Mouse (Mus musculus) granulocyte monocyte progenitor cell, adult 5-6 weeks (primary cell): ENCODE measurements at regions not wholly inside any gene's neighbourhood (a gene's known extent, or its start where the extent isn't known, plus 50 kb on each side); places are given as distances from the start of the nearest gene placed in this dataset.
A peak's percentile ranks its signal among the peaks of the same experiment; 100 is the strongest.

Experiments
- ATAC-seq: replicated peaks from 2 replicates; pipeline ENCODE4 v1.8.0; 2016; ENCODE audit warnings: mild to moderate bottlenecking, moderate TSS enrichment, inconsistent platforms; ENCODE audit not compliant: poor library complexity, severe bottlenecking

DNA sequence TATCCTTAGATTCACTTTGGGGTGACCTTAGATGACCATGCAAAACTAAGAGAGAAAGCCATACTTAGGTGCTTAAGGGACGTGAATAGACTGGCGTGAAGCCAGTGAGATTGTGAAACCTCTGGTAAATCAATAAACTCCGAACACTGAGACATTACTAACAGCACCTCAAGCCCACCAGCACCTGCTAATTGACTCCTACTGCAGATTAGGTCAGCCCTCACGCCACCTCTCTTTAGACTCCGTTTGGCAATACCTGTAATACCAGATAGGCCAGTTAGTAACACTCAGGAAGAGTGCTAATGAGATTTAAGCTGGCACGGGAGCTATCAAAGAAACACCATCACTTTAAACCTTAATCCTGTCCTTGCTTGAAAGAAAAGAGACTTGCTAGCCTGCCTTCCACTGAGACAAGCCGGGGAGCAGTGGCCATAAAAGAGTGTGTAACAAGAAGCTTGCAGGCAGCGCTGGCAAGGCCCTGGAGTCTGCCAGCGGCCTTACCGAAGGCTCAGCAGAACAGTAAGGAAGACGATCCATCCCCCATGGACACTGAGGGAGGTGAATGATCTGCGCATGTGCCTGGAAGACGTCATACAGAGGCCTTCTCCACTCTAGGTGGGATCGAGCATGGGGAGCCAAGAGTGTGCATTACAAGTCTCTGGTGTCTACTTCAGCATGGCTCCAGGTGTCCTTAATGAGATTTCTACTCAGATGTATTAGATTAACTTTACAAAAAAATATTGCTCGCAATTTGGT, 124.0 kb upstream of the Dyrk2 start:
- ATAC-seq, result no peak

DNA sequence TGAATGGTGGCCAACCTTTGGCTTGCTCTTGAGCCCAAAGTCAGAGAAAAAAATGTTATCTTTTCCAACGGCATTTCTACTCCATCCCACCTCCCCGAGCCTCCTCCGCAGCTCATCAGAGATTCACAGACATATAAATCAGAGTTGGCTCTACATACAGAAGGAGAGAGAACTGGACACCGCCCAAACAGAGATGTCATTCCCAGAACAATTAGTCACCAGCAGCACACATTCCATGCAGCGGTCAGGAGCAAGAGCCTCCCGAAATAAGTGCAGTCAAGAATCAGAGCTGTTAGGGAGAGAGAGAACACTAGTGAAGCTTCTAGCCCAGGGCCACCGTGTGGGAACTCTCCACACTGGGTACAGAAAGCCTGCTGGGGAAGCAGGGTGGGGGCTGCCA, 121.2 kb upstream of the Dyrk2 start:
- ATAC-seq, result no peak

DNA sequence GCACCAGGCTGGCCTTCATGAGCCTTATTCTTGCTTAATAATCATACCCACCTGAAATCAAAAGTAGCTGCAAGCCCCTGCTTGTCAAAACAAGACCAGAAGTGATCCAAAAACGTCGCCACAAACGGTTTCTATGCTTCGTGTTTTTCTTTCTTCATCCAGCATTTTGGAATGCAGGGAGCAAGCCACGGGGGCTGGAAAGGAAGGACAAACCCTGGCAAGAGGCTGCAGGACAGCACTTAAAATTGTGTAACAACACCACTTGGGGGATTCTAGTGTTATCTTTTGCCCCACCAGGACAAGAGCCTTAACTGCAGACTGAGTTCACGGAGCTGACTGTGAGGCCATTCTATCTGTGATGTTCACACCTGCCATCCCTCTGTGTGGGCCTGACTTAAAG, 120.5 kb upstream of the Dyrk2 start:
- ATAC-seq, result no peak

DNA sequence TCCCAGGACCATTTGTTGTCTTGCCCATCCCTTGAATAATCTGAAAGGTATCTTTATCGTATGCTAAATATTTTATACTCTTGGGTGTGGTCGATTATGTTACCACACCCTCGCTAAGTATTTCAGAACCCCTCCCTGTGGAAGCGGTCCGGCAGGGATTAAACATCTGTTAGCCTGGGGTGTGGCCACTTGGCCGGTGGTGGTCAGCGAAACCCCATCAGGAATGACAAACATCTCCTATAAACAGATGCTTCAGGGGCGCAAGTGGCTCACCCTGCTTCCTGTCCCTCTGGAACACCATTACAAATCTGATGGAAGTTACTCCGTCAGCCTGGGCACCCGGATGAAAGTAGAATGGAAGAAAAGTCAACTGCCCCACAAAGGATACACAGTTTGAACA, 119.8 kb upstream of the Dyrk2 start:
- ATAC-seq, result no peak

DNA sequence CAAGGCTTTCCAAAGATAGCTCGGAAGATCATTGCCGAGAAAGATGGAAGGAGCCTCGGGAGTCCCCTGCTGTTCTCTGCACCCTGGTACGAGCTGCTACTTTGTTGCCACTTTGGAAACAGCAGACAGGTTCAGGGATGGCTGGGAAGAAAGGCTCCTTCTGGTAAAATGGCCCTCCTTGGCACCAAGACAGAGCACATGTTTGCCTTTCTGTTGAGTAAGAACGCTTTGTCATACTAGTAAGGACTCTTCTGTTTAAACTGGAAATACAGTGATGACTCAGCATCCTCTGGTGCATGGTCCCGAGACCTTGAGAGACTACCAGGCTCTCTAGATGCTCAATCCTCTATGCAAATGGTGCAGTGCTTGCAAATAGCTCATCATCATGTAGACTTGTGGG, 118.2 kb upstream of the Dyrk2 start:
- peak; percentile 40; the same call in 1 of the 2 replicates for ATAC-seq

DNA sequence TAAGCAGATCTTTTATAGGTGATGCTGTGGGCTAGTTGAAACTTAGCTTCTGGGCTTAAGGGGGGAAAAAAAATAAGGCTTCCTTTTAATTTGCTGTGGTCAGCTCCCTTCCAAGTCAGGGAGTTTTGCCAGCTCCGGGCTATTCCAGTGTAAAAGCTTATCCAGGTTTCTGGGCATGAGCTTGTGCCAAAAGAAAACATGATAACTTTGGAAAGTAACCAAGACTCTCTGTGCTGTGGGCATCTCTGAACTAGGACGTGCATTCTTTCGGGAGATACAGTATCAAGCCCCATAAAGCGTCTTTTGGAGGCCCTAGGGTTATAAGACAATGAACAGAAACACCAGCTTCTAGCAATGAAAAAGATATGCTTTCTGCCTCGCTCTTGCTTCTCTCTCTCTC, 114.6 kb upstream of the Dyrk2 start:
- ATAC-seq, result no peak

DNA sequence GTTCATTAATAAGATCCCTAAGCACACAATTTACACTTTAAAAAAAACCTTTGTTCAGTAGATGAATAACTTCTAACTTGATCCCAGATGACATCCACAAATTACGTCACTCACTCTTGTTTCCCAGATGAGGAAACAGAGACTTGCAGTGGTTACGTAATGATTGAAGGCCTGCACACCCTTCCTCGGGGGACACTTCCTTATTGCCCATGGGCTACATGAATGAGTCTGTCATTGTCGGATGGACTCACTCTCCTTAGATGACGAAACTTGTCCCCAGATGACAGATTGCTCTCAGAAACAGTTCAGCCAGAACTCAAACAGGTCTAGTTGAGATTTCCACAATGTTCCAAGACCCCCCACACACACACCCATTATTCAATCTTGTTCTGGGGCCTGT, 111.4 kb upstream of the Dyrk2 start:
- ATAC-seq, result peak; percentile 99

DNA sequence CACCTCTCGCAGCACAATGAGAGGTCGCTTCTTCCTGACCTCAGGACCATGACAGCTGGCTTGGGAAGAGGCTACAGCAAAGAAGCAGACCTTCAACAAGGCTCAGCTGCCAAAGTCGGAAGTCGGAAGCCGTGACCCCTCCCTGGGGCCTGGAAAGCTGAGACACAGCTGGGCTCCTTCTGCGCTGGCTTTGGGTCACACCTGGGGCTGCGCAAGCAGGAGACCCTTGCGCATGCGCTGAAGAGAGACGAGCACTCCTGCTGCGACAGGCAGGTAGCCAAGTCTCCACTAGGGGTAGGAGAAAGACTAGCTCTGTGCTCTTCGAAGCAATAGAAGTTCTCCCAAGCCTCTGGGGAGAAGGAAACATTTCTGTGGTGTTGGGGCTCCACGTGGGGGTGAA, 109.3 kb upstream of the Dyrk2 start:
- ATAC-seq, result no peak

DNA sequence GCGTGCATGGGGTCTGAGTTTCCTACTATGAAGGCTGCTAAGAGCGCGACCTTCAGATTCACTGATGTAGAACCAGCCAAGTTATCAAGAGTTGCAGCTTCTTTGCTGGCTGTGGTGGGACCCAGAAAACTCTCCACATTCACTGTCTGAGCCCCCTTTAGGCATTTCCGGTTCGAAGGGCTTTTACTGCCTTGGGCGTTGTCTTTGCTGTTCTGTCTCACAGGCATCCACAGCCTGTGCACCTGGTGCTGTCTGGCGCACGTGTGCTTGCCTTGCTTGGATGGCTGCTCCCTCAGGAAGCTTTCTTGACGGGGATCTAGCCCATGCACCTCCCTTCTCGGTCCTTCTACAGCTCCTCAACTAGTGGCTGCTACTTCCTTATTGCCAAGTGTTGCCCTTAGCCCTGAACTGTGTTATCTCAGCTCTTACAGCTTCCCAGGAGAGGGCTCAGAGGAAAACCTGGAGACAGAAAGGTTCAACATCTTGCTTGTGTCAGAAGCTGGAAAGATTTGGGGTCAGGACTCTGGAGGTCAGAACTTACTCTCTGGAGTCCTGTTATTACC, 108.3 kb upstream of the Dyrk2 start:
- no peak for ATAC-seq

DNA sequence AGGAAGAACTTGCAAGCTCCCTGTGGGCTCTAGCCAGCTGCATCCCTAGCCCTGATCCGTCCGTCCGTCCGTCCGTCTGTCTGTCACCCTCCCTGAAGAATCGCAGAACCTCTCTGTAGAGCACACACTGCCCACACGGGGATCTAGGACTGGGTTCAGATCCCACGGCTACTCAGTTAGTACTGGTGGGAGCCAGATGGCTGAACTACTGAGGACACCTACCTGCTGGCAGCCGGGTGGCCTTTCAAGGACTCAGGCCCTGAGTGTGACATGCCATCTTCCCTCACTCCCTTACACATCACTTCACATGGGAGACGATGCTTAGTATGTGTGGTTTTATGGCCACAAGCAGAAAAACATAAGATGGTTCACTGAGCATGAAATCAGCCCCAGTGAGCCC, 106.4 kb upstream of the Dyrk2 start:
- ATAC-seq, result no peak

DNA sequence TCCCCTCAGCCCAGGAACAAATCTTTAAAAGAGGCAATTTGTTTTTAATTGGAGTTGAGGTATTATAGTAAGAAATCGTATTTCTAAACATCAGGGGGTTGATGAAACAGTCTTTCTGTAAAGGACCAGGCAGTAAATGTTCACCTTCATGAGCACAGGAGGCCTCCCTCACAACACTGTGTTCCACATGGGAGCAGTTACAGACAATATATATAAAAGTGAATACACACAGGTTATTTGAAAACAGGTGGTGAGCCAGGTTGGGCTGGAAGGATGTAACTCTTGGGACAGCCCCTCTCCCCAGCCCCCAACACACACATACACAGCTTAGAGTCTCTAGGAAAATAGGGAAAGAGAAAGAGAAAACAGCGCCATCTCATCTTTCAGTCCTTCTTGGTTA, 105.8 kb upstream of the Dyrk2 start:
- ATAC-seq, result no peak

DNA sequence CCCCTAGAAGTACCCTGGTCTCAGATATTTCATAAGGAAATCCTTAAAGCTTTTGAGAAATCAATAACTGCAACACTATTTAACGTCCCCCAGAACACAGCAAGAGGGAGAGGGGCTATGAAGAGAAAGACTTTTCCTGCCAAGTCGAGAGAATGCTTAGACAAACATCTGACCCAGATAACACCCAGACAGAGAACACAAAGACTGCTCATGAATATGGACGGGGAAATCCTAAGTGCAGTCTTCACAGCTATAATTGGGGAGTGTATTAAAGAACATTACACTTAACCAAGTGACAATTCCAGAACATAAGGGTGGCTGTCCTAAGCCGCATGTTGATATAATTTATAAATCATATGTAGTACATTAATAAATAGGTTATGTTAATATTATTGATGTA, 103.3 kb upstream of the Dyrk2 start:
- no peak for ATAC-seq

DNA sequence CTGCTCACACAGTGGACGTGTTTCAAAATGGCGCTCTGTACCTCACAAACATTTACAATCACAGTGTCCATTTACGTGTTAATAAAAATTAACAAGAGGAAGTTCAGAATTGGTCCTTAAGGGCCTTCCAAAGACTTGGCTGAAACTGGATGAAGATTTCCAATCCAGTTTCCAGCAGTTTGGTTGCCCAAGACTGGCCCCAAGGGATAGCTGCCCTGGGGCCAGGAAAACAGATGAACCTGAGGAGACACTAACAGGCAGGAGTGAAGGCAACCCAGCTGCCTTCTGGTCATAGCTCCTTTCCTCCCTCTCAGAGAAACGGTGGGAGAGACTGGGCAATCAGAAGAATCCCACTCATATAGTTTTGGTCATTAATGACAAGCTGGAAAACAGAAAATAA, 102.6 kb upstream of the Dyrk2 start:
- ATAC-seq, result no peak

DNA sequence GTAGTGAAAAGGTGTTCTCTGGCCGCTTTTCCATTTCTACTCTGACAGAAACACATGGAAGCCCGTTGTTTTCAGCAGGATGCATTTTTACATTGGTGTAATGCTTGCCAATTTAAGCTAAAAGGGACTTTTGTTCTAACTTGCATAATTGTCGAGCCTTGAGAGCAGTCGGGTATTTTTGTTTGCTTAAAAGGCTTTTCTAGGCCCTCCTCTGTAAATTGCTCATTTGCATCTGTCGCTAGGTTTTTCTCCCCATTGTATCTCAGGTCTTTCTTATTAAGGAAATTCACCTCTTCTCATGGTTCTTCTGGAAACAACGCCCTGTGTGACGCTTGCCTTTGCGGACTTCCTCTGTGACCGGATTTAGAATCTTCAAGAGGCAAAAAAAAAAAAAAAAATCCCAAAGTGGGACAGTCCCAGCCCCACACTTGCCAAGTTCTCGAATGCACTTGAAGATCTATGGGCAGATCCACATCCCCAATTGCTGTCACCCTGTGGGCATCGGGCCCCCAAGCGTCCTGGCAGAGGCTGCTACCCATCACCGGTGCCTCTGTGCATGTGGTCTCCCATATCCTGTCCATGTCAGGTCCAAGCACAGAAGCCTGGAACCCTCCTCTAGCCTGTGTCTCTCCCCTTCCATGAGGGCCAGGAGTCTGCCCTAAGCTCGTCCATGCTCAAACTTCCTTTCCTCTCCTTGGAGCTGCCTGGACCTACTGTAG, 100.6 kb upstream of the Dyrk2 start:
- no peak for ATAC-seq

DNA sequence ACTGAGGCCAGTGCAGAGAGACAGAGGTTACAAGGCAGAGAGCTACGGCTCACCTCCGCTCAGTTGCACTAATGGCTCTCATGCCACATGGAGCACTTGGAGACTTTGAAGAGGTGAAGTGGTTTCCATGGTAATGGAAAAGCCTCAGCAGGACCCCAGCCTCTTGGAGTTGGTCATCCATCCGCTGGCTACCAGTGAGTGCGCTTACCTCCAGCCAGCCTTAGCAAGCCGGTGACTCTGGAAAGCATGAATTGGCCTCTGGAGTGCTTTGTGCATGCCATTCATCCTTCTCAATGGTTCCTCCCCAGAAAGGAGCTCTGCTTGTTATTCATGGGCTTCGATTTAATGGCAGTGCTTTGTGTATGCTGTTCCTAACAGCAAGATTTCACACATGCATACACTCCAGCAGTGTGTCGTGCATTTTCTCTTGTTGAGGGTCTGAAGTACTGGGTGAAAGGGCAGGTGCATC, 91.7 kb upstream of the Dyrk2 start:
- no peak for ATAC-seq

DNA sequence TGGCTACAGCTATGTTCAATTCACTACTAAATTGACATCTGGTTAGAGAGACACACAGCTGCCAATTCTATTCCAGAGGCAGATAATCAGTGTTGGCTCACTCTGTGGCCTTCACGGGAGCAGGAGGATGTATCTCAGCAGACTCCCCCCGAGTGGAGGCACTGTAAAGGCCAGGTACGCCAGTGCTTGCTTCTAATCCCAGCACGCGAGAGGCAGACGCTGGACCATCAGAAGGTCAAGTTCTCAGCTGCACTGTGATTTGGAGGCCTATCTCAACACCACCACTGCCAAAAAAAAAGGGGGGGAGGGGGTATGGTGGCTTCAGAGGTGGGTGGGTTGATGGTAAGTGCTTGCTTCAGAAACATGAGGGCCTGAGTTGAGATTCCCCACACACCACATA, 90.1 kb upstream of the Dyrk2 start:
- ATAC-seq, result no peak

DNA sequence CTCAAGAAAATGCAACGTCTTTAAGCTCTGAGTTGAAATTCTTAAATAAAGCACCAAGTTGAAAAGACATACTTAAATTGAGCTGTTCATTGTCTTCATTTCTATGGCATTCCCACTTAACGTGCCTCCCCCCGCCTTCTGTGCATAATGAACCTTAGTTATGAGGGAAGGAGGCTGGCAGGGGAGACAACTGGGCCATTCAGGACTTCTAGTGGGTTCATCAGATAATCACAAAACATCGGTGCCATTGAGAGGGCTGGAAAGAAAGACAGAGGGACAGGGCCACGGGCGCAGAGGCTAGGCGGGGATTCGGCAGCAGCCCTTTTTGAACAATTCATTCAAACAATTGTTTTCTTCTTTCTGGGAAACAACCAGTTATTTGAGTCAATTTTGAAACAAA, 89.6 kb upstream of the Dyrk2 start:
- no peak for ATAC-seq

DNA sequence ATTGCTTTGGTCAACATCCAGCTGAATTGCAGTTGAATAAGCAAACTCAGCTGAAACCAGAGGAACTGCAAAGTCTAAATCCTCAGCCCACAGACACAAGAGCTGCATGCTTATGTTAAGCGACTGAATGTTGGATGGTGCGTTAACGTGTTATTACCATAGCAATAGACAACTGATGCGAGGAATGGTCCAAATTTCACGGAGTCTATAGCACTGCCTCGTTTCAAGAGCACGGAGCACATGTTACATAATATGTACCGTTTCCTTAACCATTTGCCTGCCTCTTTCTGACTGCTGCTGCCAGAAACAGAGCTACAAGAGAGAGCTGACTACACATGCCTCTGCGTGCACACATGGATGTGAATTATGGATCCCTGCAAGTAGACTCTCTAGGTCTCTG, 86.3 kb upstream of the Dyrk2 start:
- peak; percentile 50 for ATAC-seq

DNA sequence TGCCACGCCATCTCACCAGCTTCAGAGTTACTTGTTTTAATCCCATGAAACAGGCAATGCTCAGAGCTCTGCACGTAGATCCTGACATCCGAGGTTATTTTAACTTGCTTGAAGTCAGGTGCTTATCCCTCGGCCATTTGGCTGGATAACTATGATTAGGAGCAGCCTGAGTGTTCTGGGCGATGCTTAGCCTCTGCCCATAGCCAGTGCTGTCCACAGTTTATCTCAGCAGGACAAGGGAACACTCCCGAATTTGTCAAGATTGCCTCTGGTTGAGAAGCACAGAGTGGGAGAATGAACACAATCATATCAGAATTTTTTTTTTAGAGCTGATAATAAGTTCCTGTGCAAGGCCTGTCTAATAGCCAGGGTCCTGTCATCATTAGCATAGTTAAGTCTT, 83.4 kb upstream of the Dyrk2 start:
- no peak for ATAC-seq

DNA sequence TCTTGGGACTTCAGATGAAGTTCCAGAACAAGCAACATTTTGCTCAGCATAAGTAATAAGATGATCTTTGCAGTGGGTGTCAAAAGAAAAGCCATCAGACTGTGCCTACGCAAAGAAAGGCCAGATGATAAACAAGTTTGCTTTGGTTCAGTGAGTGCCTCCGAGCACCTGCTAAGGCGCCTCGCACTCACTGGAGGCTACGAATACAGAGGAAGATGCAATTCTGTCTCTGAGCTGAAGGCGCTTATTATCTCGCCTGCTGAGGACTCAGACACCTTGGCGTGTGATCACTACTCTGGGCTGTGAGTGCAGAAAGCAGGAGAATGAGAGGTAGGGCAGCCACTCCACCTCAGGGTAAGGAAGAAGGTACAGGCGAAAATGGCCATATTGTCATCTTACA, 82.7 kb upstream of the Dyrk2 start:
- ATAC-seq, result no peak

DNA sequence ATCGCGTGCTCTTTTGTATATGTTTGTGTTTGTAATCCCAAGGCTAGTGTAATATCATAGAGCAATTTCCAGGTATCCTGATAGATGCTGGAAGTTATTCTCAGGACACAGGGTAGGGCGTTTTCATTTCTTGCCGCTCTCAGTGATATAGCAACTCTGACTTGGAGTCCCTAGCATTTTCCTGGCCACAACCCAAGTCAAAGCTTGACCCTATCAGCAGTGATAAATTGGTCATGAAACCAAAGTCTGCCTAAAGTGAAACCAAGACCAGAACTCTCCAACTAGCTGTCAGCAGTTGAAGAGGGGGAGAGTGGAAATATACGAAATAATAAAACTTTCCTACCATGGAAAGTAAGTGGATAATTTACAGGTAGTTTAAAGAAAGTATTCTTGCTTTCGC, 77.7 kb upstream of the Dyrk2 start:
- ATAC-seq, result no peak
